Mouse (Mus musculus): ENCODE results near the gene Gm49776. TPM values are rescaled to one million over a fixed set of nuclear protein-coding genes. Genes with fewer than 3 reads are reported as not detected.
"Not testable (repeated sequence)": the region's sequence is repeated elsewhere in the genome, so short reads cannot be mapped to it uniquely, and the experiment has no call there.

Gene Gm49776
- total RNA-seq, 2 experiments from 2014 or later = not detected

DNA sequence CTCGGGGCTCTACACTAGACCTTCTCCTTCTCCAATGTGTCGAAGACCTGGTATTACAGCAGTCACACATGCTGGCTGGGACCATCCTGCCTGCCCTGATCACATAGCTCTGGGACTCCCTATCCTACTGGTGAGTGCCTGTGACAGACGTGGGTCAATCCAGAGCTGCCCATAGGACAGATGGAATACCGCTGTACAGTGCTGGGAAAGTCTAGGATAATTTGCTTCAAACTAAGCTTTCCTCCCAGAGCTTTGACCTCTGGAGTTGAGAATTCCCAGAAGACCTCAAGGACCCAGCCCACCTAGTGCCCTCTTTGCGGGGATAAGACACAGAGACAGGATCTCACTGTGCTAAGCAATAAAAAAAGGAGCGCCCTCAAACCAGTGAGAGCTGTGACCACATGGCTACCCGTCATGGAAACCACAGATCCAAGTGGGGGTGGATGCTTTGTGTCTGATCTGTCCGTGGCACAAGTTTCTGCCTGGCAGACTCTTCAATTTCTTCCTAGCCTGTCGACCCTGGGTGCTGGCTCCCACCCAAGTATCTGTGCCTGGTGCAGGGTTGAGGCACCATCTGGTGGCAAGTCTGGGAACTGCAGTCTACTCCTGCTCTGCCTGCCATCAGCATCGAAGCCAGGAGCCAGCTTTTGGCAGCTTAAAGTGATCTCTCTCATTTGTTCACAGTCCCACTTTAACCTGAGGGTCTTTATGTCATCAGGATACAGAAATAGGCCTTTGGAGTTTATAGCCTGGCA, 46.5 kb downstream of the Gm49776 start:
- peak; percentile 75 for ATAC-seq (replicated peaks; ENCODE audit: low FRiP score, poor library complexity, severe bottlenecking)

DNA sequence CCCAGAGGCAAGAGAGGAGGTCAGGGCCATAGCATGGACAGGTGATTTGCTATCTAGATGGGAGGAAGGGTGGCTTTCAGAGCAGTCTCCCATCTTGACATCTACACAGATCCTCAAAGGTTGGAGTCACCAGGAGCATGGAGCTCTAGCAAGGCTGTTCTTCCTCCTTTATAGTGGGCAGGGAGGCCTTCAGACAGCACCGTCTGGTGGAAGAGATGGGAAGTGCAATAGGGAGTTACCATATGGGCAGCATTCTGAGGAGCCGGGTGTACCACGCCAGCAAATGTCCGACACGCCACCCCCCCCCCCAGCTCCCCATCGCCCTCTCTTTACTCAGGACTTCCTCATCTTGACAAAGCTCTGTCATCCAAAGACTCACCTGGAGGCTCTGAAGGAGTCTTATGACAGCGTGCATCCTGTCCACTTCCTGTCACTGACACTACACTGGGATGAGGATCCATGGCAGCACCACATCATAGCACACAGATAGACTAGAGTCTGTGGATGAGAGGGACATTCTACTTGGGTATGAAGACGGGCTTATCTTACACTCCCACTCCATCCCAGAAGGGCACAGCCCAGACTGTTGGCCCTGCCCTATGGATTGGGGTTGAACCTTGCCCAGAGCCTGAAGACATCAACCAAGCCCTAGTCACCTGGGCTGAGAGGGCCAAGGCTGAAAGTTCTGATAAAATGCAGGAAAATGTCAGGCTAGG, 47.3 kb downstream of the Gm49776 start:
- ATAC-seq (replicated peaks; ENCODE audit: low FRiP score, poor library complexity, severe bottlenecking) = no peak

DNA sequence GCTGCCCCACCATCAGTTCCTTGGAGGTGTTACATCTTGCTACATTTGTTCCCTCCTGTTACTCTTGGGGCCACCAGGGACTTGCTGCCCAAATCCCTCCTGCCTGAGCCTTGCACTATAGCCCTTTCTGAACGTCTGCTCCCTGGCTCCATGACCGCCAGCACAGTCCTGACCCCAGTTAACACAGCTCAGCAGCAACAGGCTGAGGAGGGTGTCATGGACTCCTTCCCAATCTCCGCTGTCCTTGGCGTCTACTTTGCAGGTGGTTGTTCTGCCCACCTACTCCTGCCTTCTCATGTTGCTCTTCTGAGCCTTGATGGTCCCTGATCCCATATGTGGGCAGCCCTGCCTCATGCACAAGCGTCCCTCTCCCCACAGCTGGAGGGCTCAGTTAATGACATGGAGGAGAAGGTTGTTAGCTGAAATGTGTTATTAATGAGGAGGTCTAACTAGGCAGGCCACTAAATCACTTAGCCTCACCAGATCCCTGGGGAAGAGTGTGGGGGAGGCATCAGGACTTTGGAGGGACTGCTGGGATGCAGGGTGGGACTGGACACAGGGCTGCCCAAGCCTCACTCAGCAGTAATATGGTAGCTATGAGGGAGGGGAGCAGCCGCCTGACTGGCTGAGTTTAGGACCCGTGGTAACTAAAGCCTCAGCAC, 54.6 kb downstream of the Gm49776 start:
- no peak for ATAC-seq (replicated peaks; ENCODE audit: low FRiP score, poor library complexity, severe bottlenecking)

DNA sequence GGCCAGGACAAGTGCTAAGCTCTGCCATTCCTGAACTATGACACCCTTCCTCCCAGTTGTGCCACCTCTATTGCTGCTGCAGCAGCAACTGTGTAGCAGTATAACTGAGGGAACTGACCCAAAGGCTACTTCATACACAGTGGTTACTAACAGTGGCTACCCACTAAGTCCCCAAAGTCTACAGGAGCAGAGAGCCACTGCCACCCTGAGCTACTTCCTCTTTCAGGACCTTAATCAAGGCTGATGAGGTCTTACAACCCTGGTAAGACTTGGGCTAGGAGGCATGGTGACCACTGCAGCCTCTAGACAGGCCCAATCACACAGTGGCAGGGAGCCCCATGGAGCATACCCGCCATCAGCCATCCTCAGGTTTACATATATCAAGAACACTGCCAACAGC, 56.1 kb downstream of the Gm49776 start:
- ATAC-seq (replicated peaks; ENCODE audit: low FRiP score, poor library complexity, severe bottlenecking) = no peak

DNA sequence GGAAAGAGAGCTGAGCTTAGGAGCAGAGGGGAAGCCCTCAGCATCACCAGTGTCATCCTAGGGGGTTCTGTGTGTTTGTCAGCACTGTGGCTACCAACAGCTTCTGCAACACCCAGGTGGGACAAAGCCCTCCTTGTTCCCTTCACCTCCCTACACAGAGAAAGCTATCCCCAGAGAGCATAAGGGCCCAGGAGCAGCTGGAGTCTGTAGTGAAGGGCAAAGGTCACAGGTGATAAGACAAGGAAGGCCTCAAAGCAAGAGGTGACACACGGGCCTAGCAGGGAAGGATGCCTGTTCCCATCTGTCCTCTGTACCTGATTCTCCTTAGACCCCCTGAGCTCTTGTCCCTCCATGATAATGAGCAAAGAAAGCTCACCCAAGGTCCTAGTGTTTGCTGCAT, 56.5 kb downstream of the Gm49776 start:
- ATAC-seq (replicated peaks; ENCODE audit: low FRiP score, poor library complexity, severe bottlenecking) = no peak

DNA sequence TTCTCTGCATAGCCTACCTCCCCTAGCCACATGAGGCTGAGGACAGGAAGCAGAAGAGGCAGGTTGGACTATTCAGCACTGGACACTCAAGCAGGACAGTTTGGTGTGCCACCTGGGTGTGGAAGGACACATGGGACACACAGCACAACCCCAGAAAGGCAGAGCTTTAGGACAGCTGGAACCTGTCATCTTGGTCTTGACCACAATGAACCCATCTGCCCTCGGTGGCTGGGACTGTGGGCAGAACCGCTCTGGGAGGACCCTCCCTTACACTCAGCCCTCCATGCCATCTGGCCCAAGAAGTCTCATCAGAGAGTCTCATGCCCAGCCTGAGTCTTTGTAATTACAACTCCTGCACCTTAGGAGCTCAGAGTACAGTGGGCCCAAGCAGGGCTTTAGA, 58.1 kb downstream of the Gm49776 start:
- no peak for ATAC-seq (replicated peaks; ENCODE audit: low FRiP score, poor library complexity, severe bottlenecking)

DNA sequence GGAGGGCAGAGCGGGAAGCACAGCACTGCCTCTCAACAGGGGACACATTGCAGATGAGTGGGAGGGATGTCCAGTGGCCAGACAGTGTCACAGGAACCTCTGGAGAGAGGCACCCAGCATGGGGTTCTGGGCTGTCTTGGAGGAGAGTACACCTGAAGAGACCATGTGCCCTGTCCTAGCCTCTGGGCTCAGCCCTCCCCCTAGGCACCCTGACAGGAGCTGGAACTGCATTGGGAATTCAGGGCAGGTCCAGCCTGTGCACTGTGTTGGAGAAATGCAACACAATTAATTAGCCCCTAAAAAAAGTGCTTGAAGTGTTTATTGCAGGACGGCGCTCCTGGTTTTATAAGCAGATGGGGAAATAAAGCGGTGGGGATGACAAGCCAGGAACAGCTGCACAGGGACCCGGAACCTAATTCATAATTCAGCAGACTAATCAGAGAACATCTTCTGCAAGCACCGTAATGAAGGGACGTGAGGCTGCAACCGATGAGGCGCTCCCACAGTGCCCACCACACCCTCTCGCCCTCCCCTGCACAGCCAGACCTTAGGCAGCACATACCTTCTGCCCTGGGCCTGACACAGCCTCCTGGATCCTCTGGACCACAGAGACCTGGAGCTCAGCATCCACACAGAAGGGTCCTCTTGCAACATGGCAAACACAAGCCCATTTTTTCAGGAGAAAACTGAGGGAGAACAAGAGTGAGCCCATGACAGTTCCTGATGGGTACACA, 59.6 kb downstream of the Gm49776 start:
- ATAC-seq (replicated peaks; ENCODE audit: low FRiP score, poor library complexity, severe bottlenecking) = no peak

DNA sequence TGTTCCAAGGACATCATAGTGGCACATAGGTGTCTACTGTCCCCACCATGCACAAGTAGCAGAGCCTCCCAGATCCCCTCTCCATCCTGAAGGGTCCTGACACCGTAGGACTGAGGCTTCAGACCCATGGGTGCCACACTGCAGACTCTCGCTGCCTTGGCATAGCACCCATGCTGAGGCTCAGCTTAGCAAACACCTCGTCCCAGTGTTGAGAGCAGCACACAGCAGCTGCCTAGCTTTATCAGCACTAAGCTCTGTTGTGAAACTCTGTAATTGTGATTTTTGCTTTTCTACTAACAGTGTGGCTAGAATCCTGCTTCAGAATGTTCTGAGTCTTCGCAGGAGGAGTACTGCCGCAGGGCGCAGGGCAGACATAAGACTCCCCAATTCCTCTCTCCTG, 60.2 kb downstream of the Gm49776 start:
- no peak for ATAC-seq (replicated peaks; ENCODE audit: low FRiP score, poor library complexity, severe bottlenecking)

DNA sequence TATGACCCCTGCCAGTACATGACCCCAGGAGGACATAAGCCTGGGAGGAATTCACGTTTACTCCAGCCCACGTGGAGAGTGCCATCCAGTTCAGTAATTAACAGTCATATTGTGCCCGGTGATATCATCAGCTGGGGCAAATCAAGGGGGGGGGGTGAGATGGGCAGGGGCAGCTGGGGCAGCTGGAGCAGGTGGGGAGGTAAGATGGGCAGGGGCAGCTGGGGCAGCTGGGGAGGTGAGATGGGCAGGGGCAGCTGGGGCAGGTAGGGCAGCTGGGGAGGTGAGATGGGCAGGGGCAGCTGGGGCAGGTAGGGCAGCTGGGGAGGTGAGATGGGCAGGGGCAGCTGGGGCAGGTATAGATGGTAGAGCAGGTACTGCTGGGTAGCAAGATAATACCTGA, 62.6 kb downstream of the Gm49776 start:
- ATAC-seq (replicated peaks; ENCODE audit: low FRiP score, poor library complexity, severe bottlenecking) = not testable (repeated sequence)

Other genes with a start within 250 kb of the Gm49776 start
- 0.96 and 7.9 TPM in 2 replicates for gene Dgcr6, start 205.5 kb downstream of the Gm49776 start, total RNA-seq (2015; ENCODE audit: low replicate concordance)
- 1.6 and 6.6 TPM in 2 replicates for gene Dgcr6, start 205.5 kb downstream of the Gm49776 start, total RNA-seq (2017; ENCODE audit: low replicate concordance)
- 3.3 and 6.3 TPM in 2 replicates for gene Prodh, start 168.1 kb downstream of the Gm49776 start, total RNA-seq (2015; ENCODE audit: low replicate concordance)
- gene Prodh, start 168.1 kb downstream of the Gm49776 start, total RNA-seq (2017; ENCODE audit: low replicate concordance) = 4.7 and 7.4 TPM in 2 replicates
- 0.42 and 0.96 TPM in 2 replicates for gene Rtn4r, start 130.7 kb downstream of the Gm49776 start, total RNA-seq (2015; ENCODE audit: low replicate concordance)
- not detected in 2 replicates for gene Rtn4r, start 130.7 kb downstream of the Gm49776 start, total RNA-seq (2017; ENCODE audit: low replicate concordance)
- not detected in 2 replicates for gene Ccdc188, start 40.4 kb downstream of the Gm49776 start, total RNA-seq (2015; ENCODE audit: low replicate concordance)
- not detected in 2 replicates for gene Ccdc188, start 40.4 kb downstream of the Gm49776 start, total RNA-seq (2017; ENCODE audit: low replicate concordance)
- 1.5 and 3.1 TPM in 2 replicates for gene Zdhhc8, start 23.2 kb downstream of the Gm49776 start, total RNA-seq (2015; ENCODE audit: low replicate concordance)
- 0.26 and 0.56 TPM in 2 replicates for gene Zdhhc8, start 23.2 kb downstream of the Gm49776 start, total RNA-seq (2017; ENCODE audit: low replicate concordance)
- gene Trmt2a, start 9.6 kb downstream of the Gm49776 start, total RNA-seq (2015; ENCODE audit: low replicate concordance) = 20.9 and 48.0 TPM in 2 replicates
- 16.4 and 19.1 TPM in 2 replicates for gene Trmt2a, start 9.6 kb downstream of the Gm49776 start, total RNA-seq (2017; ENCODE audit: low replicate concordance)
- 74.6 and 96.3 TPM in 2 replicates for gene Ranbp1, start 9.6 kb downstream of the Gm49776 start, total RNA-seq (2015; ENCODE audit: low replicate concordance)
- 83.7 and 90.7 TPM in 2 replicates for gene Ranbp1, start 9.6 kb downstream of the Gm49776 start, total RNA-seq (2017; ENCODE audit: low replicate concordance)
- 16.3 and 30.2 TPM in 2 replicates for gene Dgcr8, start 30.9 kb upstream of the Gm49776 start, total RNA-seq (2015; ENCODE audit: low replicate concordance)
- gene Dgcr8, start 30.9 kb upstream of the Gm49776 start, total RNA-seq (2017; ENCODE audit: low replicate concordance) = 38.3 and 46.7 TPM in 2 replicates
- 8.8 and 26.9 TPM in 2 replicates for gene Tango2, start 89.8 kb upstream of the Gm49776 start, total RNA-seq (2015; ENCODE audit: low replicate concordance)
- gene Tango2, start 89.8 kb upstream of the Gm49776 start, total RNA-seq (2017; ENCODE audit: low replicate concordance) = 8.8 and 12.1 TPM in 2 replicates
- 1.5 and 2.7 TPM in 2 replicates for gene Arvcf, start 89.9 kb upstream of the Gm49776 start, total RNA-seq (2015; ENCODE audit: low replicate concordance)
- gene Arvcf, start 89.9 kb upstream of the Gm49776 start, total RNA-seq (2017; ENCODE audit: low replicate concordance) = 8.7 TPM in 1 of 2 replicates, not detected in the other
- gene Txnrd2, start 168.1 kb upstream of the Gm49776 start, total RNA-seq (2015; ENCODE audit: low replicate concordance) = 274 and 358 TPM in 2 replicates
- gene Txnrd2, start 168.1 kb upstream of the Gm49776 start, total RNA-seq (2017; ENCODE audit: low replicate concordance) = 493 and 499 TPM in 2 replicates
- gene Comt, start 168.5 kb upstream of the Gm49776 start, total RNA-seq (2015; ENCODE audit: low replicate concordance) = 27.9 and 29.9 TPM in 2 replicates
- gene Comt, start 168.5 kb upstream of the Gm49776 start, total RNA-seq (2017; ENCODE audit: low replicate concordance) = 26.8 and 29.1 TPM in 2 replicates
- gene Gnb1l, start 240.4 kb upstream of the Gm49776 start, total RNA-seq (2015; ENCODE audit: low replicate concordance) = 2.3 and 10.6 TPM in 2 replicates
- 0.94 and 5.6 TPM in 2 replicates for gene Gnb1l, start 240.4 kb upstream of the Gm49776 start, total RNA-seq (2017; ENCODE audit: low replicate concordance)
- 2.7 TPM in 1 of 2 replicates, not detected in the other for gene Rtl10, start 240.6 kb upstream of the Gm49776 start, total RNA-seq (2015; ENCODE audit: low replicate concordance)
- gene Rtl10, start 240.6 kb upstream of the Gm49776 start, total RNA-seq (2017; ENCODE audit: low replicate concordance) = 1.1 and 4.5 TPM in 2 replicates

All from erythroblast, adult 5-6 weeks (primary cell).